Mouse (Mus musculus) liver, embryonic 14.5 days (tissue): ENCODE data around the gene Naa80. TPM values are rescaled to one million over a fixed set of nuclear protein-coding genes. Genes with fewer than 3 reads are reported as not detected.

ENCODE experiments used
- ATAC-seq: fragments of 200-750 bp; cut with Nextera tagmentation; 2 replicates; pipeline ENCODE4 v1.8.0; 2017; ENCODE audit warnings: moderate number of reproducible peaks, mild to moderate bottlenecking, moderate library complexity; ENCODE audit not compliant: insufficient read depth
- DNase-seq, 3 experiments: peaks; one replicate each; pipeline ENCODE4 v3.0.0-alpha.2; 2012 to 2013; ENCODE audit warnings: low read depth in 3 of 3, low spot score in 3 of 3
- H3K27ac ChIP-seq: fragments of 300-500 bp; sonication (generic); 2 replicates; pipeline ENCODE4 v1.5.1; 2014; ENCODE audit warnings: moderate library complexity, mild to moderate bottlenecking, control low read depth, inconsistent platforms
- H3K27me3 ChIP-seq: fragments of 300-500 bp; sonication (generic); 2 replicates; pipeline ENCODE4 v1.6.1; 2014; ENCODE audit warnings: mild to moderate bottlenecking, low read length, moderate library complexity; ENCODE audit not compliant: control insufficient read depth, insufficient read depth
- H3K36me3 ChIP-seq: fragments of 300-500 bp; sonication (generic); replicated peaks from 2 replicates; pipeline ENCODE4 v1.6.1; 2014; ENCODE audit warnings: low read depth; ENCODE audit not compliant: control insufficient read depth, insufficient read depth
- H3K4me1 ChIP-seq, 2 experiments: fragments of 200-500 bp in 1 of 2; fragments of 300-500 bp in 1 of 2; sonication (generic) in 1 of 2; replicated peaks; 2 replicates each; pipeline ENCODE4 v1.6.1; 2012 to 2014; ENCODE audit warnings: antibody characterized with exemption in 1 of 2, inconsistent platforms in 1 of 2, low read length in 1 of 2; ENCODE audit not compliant: control insufficient read depth in 2 of 2, insufficient read depth in 2 of 2
- H3K4me2 ChIP-seq: fragments of 300-500 bp; sonication (generic); 2 replicates; pipeline ENCODE4 v1.6.1; 2014; ENCODE audit warnings: low read depth, mild to moderate bottlenecking, control low read depth, moderate library complexity
- H3K4me3 ChIP-seq, 2 experiments: fragments of 200-500 bp in 1 of 2; fragments of 300-500 bp in 1 of 2; sonication (generic) in 1 of 2; 2 replicates each; pipeline ENCODE4 v1.5.1; 2012 to 2014; ENCODE audit warnings: low read depth in 2 of 2, low read length in 2 of 2, mild to moderate bottlenecking in 2 of 2, control low read depth in 1 of 2, inconsistent platforms in 1 of 2, moderate library complexity in 1 of 2; ENCODE audit not compliant: insufficient read depth in 1 of 2
- H3K9ac ChIP-seq: fragments of 300-500 bp; sonication (generic); replicated peaks from 2 replicates; pipeline ENCODE4 v1.6.1; 2014; ENCODE audit warnings: mild to moderate bottlenecking, control low read depth, moderate library complexity
- H3K9me3 ChIP-seq: fragments of 300-500 bp; sonication (generic); 2 replicates; pipeline ENCODE4 v1.6.1; 2016; ENCODE audit warnings: low read length, mixed read lengths; ENCODE audit not compliant: control insufficient read depth
- CTCF ChIP-seq: IDR thresholded peaks from 2 replicates; pipeline ENCODE4 v1.5.1; 2016; ENCODE audit warnings: antibody characterized with exemption, low read depth, control low read depth
- EP300 ChIP-seq: IDR thresholded peaks from 2 replicates; pipeline ENCODE4 v1.6.1; 2016; ENCODE audit warnings: antibody characterized with exemption, low read depth
- WGBS: fragments of 180-500 bp; shearing (Covaris S2); extraction: QIAGEN DNeasy Blood & Tissue Kit; methylation state at CpG from one replicate; pipeline ENCODE4 v1.1.7; 2014; ENCODE audit not compliant: insufficient replicate concordance; 5-methylcytosine and 5-hydroxymethylcytosine counted together
- polyA plus RNA-seq, 2 experiments: library from polyadenylated mRNA; depleted of rRNA in 1 of 2; stranded (reverse) in 1 of 2; unstranded in 1 of 2; fragments of >200 nt; fragmentation: Nextera tagmentation in 1 of 2; extraction: Ambion mirVana in 1 of 2; gene quantifications; 2 replicates each; pipeline versions ENCODE4 v1.2.1 to v1.2.3; 2012 to 2014

Gene Naa80
- polyA plus RNA-seq, 2 experiments = 8.9 to 11.4 TPM

- Histone ChIP-seq H3K36me3 (no peaks in the 10 kb centered on the region), H3K4me2 (no peak overlapping the region), H3K27me3 (no peaks in the 10 kb centered on the region), H3K9me3 (no peaks in the 10 kb centered on the region), H3K4me3 (no peak overlapping the region), H3K4me1 (peaks cover 0 to 12% of the 10 kb centered on the region in 2 experiments; a peak in 3 of 4 replicates), H3K27ac (no peak overlapping the region), H3K9ac (no peak overlapping the region)
- TF ChIP-seq EP300 (no peak), CTCF (no peak)
- DNase-seq = no peak
- 41% methylated on average over 23 of the region's 23 CpGs for WGBS
- no peak for ATAC-seq
Observed at GRCm38 (mm10) chr9:107605041-107605661, 26.5 kb downstream of the Naa80 start.

DNA sequence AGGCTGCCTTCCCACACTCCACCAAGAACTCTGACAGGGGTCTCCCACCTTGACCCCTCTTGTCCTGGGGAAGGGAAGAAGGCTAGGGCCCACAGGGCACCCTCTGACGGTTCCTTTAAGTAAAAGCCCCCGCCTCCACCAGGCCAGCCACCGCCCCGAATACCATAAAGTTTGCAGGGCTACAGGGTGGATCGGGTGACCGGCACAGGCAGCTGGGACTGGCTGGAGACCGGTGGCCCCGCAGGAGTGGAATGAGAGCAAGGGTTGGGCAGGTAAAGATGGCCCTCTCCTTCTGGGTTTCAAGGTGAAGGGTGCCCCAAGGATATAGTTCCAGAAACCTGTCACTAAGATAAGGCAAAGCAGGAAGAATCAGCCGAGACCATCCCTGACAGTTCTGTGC, 27.9 kb downstream of the Naa80 start:
- Histone ChIP-seq H3K4me3 (no peak overlapping the region), H3K4me2 (no peak overlapping the region), H3K9ac (no peak overlapping the region), H3K27ac (no peak overlapping the region), H3K27me3 (no peaks in the 10 kb centered on the region), H3K4me1 (peaks cover 0 to 15% of the 10 kb centered on the region in 2 experiments; a peak in 3 of 4 replicates), H3K9me3 (no peaks in the 10 kb centered on the region), H3K36me3 (no peaks in the 10 kb centered on the region)
- ATAC-seq (no peak), DNase-seq (no peak)
- TF ChIP-seq CTCF = no peak
- TF ChIP-seq EP300 = no peak
- WGBS = 40% methylated on average over 9 of the region's 9 CpGs

- no peak overlapping the region for H3K9ac ChIP-seq
- no peak overlapping the region for H3K4me3 ChIP-seq
- peaks cover under 1 to 17% of the 10 kb centered on the region in 2 experiments; a peak in 3 of 4 replicates for H3K4me1 ChIP-seq
- ATAC-seq (no peak), DNase-seq (no peak)
- 68% methylated on average over 2 of the region's 2 CpGs for WGBS
- H3K27me3 ChIP-seq = no peaks in the 10 kb centered on the region
- H3K9me3 ChIP-seq = no peaks in the 10 kb centered on the region
- H3K36me3 ChIP-seq = no peaks in the 10 kb centered on the region
- TF ChIP-seq CTCF = no peak
- TF ChIP-seq EP300 = no peak
- H3K27ac ChIP-seq = no peak overlapping the region
- no peak overlapping the region for H3K4me2 ChIP-seq
Observed at GRCm38 (mm10) chr9:107607036-107607435, 28.3 kb downstream of the Naa80 start.

- TF ChIP-seq CTCF (no peak), EP300 (no peak)
- no peak overlapping the region for H3K27ac ChIP-seq
Observed at GRCm38 (mm10) chr9:107607653-107608245, 29.1 kb downstream of the Naa80 start.

GRCm38 (mm10) chr9:107608741-107609432, 30.2 kb downstream of the Naa80 start, which contains the start of gene Sema3b:
Sema3b (minus strand) TSS chr9:107609229.
- ATAC-seq (no peak), DNase-seq (no peak)
- Histone ChIP-seq H3K9me3 (no peaks in the 10 kb centered on the region), H3K4me3 (no peak within 1 kb of the TSS), H3K9ac (no peak within 1 kb of the TSS), H3K27me3 (no peaks in the 10 kb centered on the region), H3K36me3 (no peaks in the 10 kb centered on the region), H3K4me1 (peaks cover 5 to 20% of the 10 kb centered on the region in 2 experiments), H3K27ac (no peak within 1 kb of the TSS), H3K4me2 (no peak within 1 kb of the TSS)
- no peak for TF ChIP-seq EP300
- TF ChIP-seq CTCF = no peak
- 41% methylated on average over 12 of the region's 12 CpGs for WGBS

More at GRCm38 (mm10) chr9:107607653-107608245, 29.1 kb downstream of the Naa80 start:
- Histone ChIP-seq H3K4me2 (no peak overlapping the region), H3K36me3 (no peaks in the 10 kb centered on the region), H3K9ac (no peak overlapping the region), H3K9me3 (no peaks in the 10 kb centered on the region), H3K27me3 (no peaks in the 10 kb centered on the region), H3K4me3 (no peak overlapping the region), H3K4me1 (peaks cover 2 to 15% of the 10 kb centered on the region in 2 experiments; a peak in 3 of 4 replicates)
- DNase-seq (no peak), ATAC-seq (no peak)
- WGBS = 37% methylated on average over 9 of the region's 9 CpGs
